Mouse (Mus musculus): ENCODE results near the gene Mafg. TPM values are rescaled to one million over a fixed set of nuclear protein-coding genes. Genes with fewer than 3 reads are reported as not detected.
A peak's percentile ranks its signal among the peaks of the same experiment; 100 is the strongest.
"Not testable (repeated sequence)": the region's sequence is repeated elsewhere in the genome, so short reads cannot be mapped to it uniquely, and the experiment has no call there.

Mafg gene
- polyA plus RNA-seq, 1 experiment from 2014 or later: 35.4 TPM

DNA sequence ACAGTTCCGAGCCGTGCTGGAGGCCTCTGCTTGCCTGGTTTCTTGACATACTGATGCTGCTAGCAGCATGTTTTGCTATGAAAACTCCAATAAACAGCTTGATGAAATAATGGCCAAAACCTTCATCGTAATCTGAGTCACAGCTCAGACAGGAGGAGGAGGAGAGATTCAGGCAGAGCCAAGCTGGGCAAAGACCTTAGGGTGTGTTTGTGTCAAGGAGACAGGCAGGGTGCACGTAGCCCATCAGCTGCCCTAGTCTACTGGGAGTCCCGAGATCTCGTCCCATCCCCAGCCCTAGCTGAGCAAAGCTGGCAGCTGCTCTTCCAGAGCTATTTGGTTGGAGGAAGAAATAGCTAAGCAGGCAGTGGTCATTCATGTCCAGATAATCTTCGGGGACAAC, 27.7 kb downstream of the Mafg start:
- DNase-seq (ENCODE audit: low spot score) (no peak), ATAC-seq (ENCODE audit: low FRiP score) (no peak)
- H3K27me3 ChIP-seq (ENCODE audit: control insufficient read depth, insufficient read depth, low read length): 0 out of 2 replicates have a peak, but pooled peaks cover 6% of the 10 kb centered on the region
- no peaks in the 10 kb centered on the region for H3K9me3 ChIP-seq (ENCODE audit: control insufficient read depth, low read length)
- H3K27ac ChIP-seq: no peak overlapping the region
- no peak overlapping the region for H3K9ac ChIP-seq
- no peaks in the 10 kb centered on the region; the same call in 1 of the 2 replicates for H3K4me1 ChIP-seq (replicated peaks; ENCODE audit: control insufficient read depth, insufficient read depth, low read length)
- H3K4me2 ChIP-seq (replicated peaks): no peak overlapping the region
- no peak overlapping the region for H3K4me3 ChIP-seq (replicated peaks; ENCODE audit: low read length)
- WGBS: 91% methylated on average over 7 of the region's 7 CpGs
- H3K36me3 ChIP-seq (replicated peaks; ENCODE audit: control insufficient read depth, insufficient read depth): peaks cover 79% of the 10 kb centered on the region

DNA sequence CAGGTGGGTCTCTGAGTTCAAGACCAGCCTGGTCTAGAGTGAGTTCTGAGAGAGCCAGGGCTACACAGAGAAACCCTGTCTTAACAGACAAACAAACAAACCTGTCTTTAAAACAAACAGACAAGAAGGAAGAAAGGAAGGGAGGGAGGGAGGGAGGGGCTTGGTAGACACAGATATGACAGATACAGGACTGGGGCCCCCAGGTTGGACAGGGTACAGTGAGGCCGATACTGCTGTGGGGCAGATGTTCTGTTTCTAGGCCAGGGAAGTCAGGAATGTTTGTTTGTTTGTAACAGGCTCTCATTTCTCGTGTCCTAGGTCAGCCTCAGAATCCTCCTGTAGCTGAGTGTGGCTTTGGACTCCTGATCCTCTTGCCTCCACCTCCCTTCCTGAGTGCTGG, 29.9 kb downstream of the Mafg start:
- Histone ChIP-seq H3K27ac (no peak overlapping the region), H3K27me3 (ENCODE audit: control insufficient read depth, insufficient read depth, low read length) (no peaks in the 10 kb centered on the region), H3K4me2 (replicated peaks) (no peak overlapping the region), H3K9ac (no peak overlapping the region), H3K4me1 (replicated peaks; ENCODE audit: control insufficient read depth, insufficient read depth, low read length) (peaks cover 8% of the 10 kb centered on the region), H3K9me3 (ENCODE audit: control insufficient read depth, low read length) (no peaks in the 10 kb centered on the region), H3K4me3 (replicated peaks; ENCODE audit: low read length) (no peak overlapping the region), H3K36me3 (replicated peaks; ENCODE audit: control insufficient read depth, insufficient read depth) (peaks cover 70% of the 10 kb centered on the region)
- no peak for DNase-seq (ENCODE audit: low spot score)
- 88% methylated on average over 2 of the region's 2 CpGs for WGBS
- ATAC-seq (ENCODE audit: low FRiP score): no peak

DNA sequence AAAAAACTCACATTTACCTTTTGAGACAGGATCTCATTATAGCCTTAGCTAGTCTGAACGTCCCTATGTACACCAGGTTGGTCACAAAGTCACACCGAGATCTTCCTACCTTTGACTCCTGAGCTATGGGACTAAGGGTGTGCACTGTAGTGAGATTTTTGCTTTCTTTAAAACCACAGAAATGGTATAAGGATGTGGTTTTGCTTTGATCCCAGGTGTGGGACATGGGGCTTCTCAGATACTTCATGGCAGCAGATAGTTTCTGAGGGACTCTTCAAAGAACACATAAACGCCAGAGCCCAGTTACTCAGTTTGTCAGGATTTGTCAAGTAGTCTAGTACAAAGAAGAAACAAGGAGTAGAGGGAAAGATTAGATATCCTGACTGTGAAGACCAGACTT, 32.7 kb downstream of the Mafg start:
- no peaks in the 10 kb centered on the region for H3K9me3 ChIP-seq (ENCODE audit: control insufficient read depth, low read length)
- no peaks in the 10 kb centered on the region for H3K27me3 ChIP-seq (ENCODE audit: control insufficient read depth, insufficient read depth, low read length)
- ATAC-seq (ENCODE audit: low FRiP score) (no peak), DNase-seq (ENCODE audit: low spot score) (no peak)
- no peak overlapping the region for H3K4me2 ChIP-seq (replicated peaks)
- H3K4me3 ChIP-seq (replicated peaks; ENCODE audit: low read length): no peak overlapping the region
- H3K4me1 ChIP-seq (replicated peaks; ENCODE audit: control insufficient read depth, insufficient read depth, low read length): peaks cover 21% of the 10 kb centered on the region
- H3K27ac ChIP-seq: no peak overlapping the region
- no peak overlapping the region for H3K9ac ChIP-seq
- WGBS: 97% methylated on average over 3 of the region's 3 CpGs
- peaks cover 67% of the 10 kb centered on the region for H3K36me3 ChIP-seq (replicated peaks; ENCODE audit: control insufficient read depth, insufficient read depth)

DNA sequence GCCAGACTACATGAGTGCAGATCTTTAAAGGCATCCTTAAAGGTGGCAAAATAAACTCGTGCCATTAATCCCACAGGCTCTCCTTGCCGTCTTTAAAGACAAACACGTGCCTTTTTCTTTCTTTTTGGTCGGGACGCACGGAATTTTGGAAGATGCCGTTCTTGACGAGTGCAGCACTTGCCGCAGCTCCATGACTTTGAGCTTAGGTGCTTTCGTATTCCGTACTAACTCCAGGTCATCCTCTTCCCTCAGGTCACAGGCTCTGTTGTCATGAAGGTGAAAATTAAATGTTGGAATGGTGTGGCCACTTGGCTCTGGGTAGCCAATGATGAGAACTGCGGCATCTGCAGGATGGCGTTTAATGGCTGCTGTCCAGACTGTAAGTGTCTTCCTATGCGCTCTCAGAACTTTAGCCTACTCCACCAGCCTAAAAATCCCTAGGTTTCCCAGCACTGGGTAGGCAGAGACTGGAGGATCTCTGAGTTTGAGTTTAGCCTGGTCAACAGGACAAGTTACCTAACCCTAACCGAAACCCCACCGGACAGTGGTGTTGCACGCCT, 34.3 kb downstream of the Mafg start:
- peaks cover 67% of the 10 kb centered on the region for H3K36me3 ChIP-seq (replicated peaks; ENCODE audit: control insufficient read depth, insufficient read depth)
- peak overlapping the region; percentile 88 for H3K4me2 ChIP-seq (replicated peaks)
- WGBS: 50% methylated on average over 17 of the region's 17 CpGs
- ATAC-seq (ENCODE audit: low FRiP score): no peak
- DNase-seq (ENCODE audit: low spot score): no peak
- H3K4me3 ChIP-seq (replicated peaks; ENCODE audit: low read length): peak overlapping the region; percentile 96
- H3K9me3 ChIP-seq (ENCODE audit: control insufficient read depth, low read length): no peaks in the 10 kb centered on the region
- H3K4me1 ChIP-seq (replicated peaks; ENCODE audit: control insufficient read depth, insufficient read depth, low read length): peaks cover 21% of the 10 kb centered on the region
- peak overlapping the region; percentile 98 for H3K9ac ChIP-seq
- no peaks in the 10 kb centered on the region for H3K27me3 ChIP-seq (ENCODE audit: control insufficient read depth, insufficient read depth, low read length)
- H3K27ac ChIP-seq: peak overlapping the region; percentile 91

DNA sequence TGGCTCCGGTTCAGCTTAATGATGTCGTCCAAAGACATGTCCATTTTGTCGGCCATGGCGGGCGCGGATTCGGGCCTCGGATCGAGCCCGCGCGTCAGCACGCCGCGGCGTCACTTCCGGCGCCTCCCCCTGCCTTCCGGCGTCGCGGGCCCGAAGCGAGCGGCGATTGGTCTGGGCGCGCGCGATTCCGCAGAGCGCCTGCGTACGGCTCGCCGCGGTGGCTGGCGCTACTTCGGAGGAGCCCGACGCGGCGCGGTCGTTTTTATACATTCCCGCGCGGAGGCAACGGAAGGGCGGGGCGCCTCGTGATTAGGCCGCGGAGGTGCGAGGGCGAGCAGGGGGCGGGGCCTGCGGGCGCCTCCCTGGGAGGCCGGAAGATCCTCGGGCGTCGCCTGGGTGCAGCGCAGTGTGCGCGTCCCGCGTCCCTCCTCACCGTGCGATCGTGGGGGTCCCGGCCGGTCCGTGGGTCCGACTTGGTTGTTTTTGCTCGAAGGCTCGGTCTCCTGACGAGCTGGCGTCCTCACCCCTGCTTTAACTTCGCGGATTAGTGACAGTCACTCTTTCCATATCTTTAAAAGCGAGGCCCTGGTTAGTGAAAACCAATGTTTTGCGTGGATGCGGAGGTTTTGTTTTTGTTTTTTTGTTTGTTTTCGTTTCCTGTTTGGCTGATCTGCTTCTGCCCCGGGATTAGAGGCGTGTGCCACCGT, 35.0 kb downstream of the Mafg start, which contains the start of the genes Alyref and Anapc11:
Gene Alyref (minus strand): TSS at position 83 of the 707 bp plus-strand sequence.
Gene Anapc11 (plus strand): TSS at position 139 of the 707 bp plus-strand sequence.
- no peaks in the 10 kb centered on the region for H3K9me3 ChIP-seq (ENCODE audit: control insufficient read depth, low read length)
- peak; percentile 97 for DNase-seq (ENCODE audit: low spot score)
- peak; percentile 98 for ATAC-seq (ENCODE audit: low FRiP score)
- peak within 1 kb of the TSS; percentile 88 for H3K4me2 ChIP-seq (replicated peaks)
- H3K36me3 ChIP-seq (replicated peaks; ENCODE audit: control insufficient read depth, insufficient read depth): peaks cover 68% of the 10 kb centered on the region
- H3K9ac ChIP-seq: peak within 1 kb of the TSS; percentile 98
- WGBS: 1% methylated on average over 83 of the region's 88 CpGs
- peak within 1 kb of the TSS; percentile 96 for H3K4me3 ChIP-seq (replicated peaks; ENCODE audit: low read length)
- H3K27ac ChIP-seq: peak within 1 kb of the TSS; percentile 91
- H3K27me3 ChIP-seq (ENCODE audit: control insufficient read depth, insufficient read depth, low read length): no peaks in the 10 kb centered on the region
- peaks cover 21% of the 10 kb centered on the region for H3K4me1 ChIP-seq (replicated peaks; ENCODE audit: control insufficient read depth, insufficient read depth, low read length)

DNA sequence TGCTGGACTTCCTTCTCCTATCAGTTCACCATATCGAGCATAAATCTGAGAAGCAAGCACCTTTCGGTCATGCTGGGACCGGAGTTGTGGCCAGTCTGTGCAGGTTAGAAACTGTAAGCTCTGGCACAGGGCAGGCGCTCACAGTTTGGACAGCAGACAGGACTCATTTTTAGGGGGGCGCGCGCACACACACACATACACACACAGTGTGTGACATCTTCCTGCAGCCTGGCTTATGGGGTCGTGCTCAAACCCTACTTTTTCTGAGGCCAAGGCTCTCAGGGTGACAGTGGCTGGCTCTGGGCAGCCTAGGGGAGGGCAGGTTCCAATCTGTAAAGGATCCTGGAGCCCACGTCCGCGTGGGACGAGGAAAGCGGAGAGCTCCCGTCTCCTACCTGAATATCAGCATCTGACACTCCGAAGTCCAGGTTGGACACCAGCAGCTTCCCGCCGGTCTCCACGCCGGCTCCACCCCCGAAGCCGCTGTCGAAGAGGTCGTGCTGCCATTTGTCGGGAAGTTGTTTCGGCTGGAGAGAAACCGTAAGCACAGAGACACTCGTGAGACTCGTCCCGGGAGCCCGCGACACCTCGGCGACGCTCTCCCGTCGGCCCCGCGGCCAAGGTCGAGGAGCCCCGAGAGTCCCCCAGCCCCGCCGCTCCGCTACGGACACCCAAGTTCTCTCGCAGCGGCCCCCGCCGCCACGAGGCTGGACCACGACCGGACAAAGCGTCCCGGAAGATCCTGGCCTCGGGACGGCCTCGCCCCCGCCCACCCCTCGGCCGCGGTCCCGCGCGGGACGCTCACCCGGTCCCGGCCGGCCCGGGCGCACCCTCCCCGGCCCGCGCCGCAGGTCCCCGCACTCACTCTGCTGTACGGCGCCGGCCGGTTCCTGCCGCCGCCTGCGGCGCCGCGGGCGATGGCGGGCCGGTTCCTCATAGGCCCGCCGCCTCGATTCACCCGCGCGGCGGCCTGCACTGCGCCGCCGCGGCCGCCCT, 35.9 kb downstream of the Mafg start:
- Histone ChIP-seq H3K4me2 (replicated peaks) (peak overlapping the region; percentile 88), H3K9me3 (ENCODE audit: control insufficient read depth, low read length) (no peaks in the 10 kb centered on the region), H3K36me3 (replicated peaks; ENCODE audit: control insufficient read depth, insufficient read depth) (peaks cover 68% of the 10 kb centered on the region), H3K27me3 (ENCODE audit: control insufficient read depth, insufficient read depth, low read length) (no peaks in the 10 kb centered on the region), H3K27ac (peak overlapping the region; percentile 91), H3K9ac (peak overlapping the region; percentile 98), H3K4me1 (replicated peaks; ENCODE audit: control insufficient read depth, insufficient read depth, low read length) (peaks cover 21% of the 10 kb centered on the region), H3K4me3 (replicated peaks; ENCODE audit: low read length) (peak overlapping the region; percentile 96)
- peak; percentile 57; the same call in 1 of the 2 replicates for ATAC-seq (ENCODE audit: low FRiP score)
- no peak for DNase-seq (ENCODE audit: low spot score)
- WGBS: 5% methylated on average over 95 of the region's 99 CpGs

DNA sequence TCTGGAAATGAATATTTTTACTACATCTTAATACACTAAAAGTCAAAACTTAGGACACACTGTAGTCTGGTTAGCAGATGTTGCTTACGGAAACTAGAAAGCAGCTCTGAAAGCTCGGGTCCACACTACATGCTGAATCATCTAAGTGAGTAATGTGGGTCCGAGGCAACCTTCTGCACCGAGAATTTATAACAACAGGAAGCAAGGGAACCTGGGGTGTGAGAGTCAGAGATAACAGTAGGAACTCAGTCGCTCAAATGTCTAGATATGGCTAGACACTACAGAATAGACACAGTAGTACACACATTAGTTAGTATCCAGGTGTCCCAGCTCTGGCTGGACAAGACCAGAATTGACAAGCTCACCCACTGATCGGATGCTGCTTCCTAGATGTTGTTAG, 44.9 kb downstream of the Mafg start:
- Histone ChIP-seq H3K4me3 (replicated peaks; ENCODE audit: low read length) (no peak overlapping the region), H3K4me2 (replicated peaks) (no peak overlapping the region), H3K27ac (no peak overlapping the region), H3K9me3 (ENCODE audit: control insufficient read depth, low read length) (no peaks in the 10 kb centered on the region), H3K4me1 (replicated peaks; ENCODE audit: control insufficient read depth, insufficient read depth, low read length) (no peaks in the 10 kb centered on the region), H3K9ac (no peak overlapping the region), H3K36me3 (replicated peaks; ENCODE audit: control insufficient read depth, insufficient read depth) (peaks cover 92% of the 10 kb centered on the region), H3K27me3 (ENCODE audit: control insufficient read depth, insufficient read depth, low read length) (no peaks in the 10 kb centered on the region)
- 94% methylated on average over 6 of the region's 6 CpGs for WGBS
- ATAC-seq (ENCODE audit: low FRiP score) (no peak), DNase-seq (ENCODE audit: low spot score) (no peak)

DNA sequence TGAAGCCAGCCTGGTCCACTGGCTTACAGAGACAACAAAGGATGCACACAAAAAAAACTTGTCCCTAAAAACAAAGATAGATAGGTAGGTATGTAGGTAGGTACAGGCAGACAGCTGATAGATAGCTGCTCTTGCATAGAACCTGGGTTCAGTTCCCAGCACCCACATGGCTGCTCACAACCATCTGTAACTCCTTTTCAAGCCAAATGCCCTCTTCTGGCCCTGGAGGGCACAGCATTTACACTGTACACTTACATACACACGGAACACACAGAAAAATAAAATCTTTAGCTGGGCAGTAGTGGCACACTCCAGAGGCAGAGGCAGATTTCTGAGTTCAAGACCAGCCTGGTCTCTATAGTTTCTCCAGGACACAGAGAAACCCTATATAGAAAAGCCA, 49.5 kb downstream of the Mafg start:
- no peak overlapping the region for H3K9ac ChIP-seq
- DNase-seq (ENCODE audit: low spot score): no peak
- H3K9me3 ChIP-seq (ENCODE audit: control insufficient read depth, low read length): no peaks in the 10 kb centered on the region
- H3K36me3 ChIP-seq (replicated peaks; ENCODE audit: control insufficient read depth, insufficient read depth): peaks cover 56% of the 10 kb centered on the region
- no peak overlapping the region for H3K27ac ChIP-seq
- peaks cover 18% of the 10 kb centered on the region for H3K4me1 ChIP-seq (replicated peaks; ENCODE audit: control insufficient read depth, insufficient read depth, low read length)
- no peaks in the 10 kb centered on the region for H3K27me3 ChIP-seq (ENCODE audit: control insufficient read depth, insufficient read depth, low read length)
- ATAC-seq (ENCODE audit: low FRiP score): no peak
- H3K4me2 ChIP-seq (replicated peaks): no peak overlapping the region
- no peak overlapping the region for H3K4me3 ChIP-seq (replicated peaks; ENCODE audit: low read length)
- WGBS: 97% methylated on average over 1 of the region's 1 CpGs

DNA sequence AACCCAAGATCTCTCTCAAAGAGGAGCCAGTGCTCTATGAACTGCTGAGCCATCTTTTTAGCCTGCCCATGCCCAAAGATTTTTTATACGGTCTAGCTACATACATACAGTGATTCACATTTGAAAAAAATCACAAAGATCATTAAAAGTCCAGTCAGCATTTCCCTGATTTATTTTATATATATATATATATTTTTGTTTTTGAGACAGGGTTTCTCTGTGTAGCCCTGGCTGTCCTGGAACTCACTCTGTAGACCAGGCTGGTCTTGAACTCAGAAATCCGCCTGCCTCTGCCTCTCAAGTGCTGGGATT, 50.5 kb downstream of the Mafg start:
- Histone ChIP-seq H3K27ac (peak overlapping the region; percentile 94), H3K36me3 (replicated peaks; ENCODE audit: control insufficient read depth, insufficient read depth) (peaks cover 56% of the 10 kb centered on the region), H3K4me1 (replicated peaks; ENCODE audit: control insufficient read depth, insufficient read depth, low read length) (peaks cover 18% of the 10 kb centered on the region)
- H3K4me3 ChIP-seq (replicated peaks; ENCODE audit: low read length); H3K9ac ChIP-seq; ATAC-seq (ENCODE audit: low FRiP score); DNase-seq (ENCODE audit: low spot score); H3K27me3 ChIP-seq (ENCODE audit: control insufficient read depth, insufficient read depth, low read length); H3K9me3 ChIP-seq (ENCODE audit: control insufficient read depth, low read length); H3K4me2 ChIP-seq (replicated peaks): not testable (repeated sequence)
- WGBS: 95% methylated on average over 2 of the region's 2 CpGs

Data from hindbrain, embryonic 14.5 days (tissue).